Mouse (Mus musculus) cortical plate, adult 2 months (tissue): Measurements from ENCODE around the gene Ppa2. TPM values are rescaled to one million over a fixed set of nuclear protein-coding genes. Genes with fewer than 3 reads are reported as not detected.

ENCODE experiments used
- H3K27ac ChIP-seq: fragments of 200-500 bp; 2 replicates; pipeline ENCODE4 v1.5.1; 2012; ENCODE audit warnings: low read length, control low read depth, inconsistent platforms; ENCODE audit not compliant: insufficient read depth
- H3K4me1 ChIP-seq: fragments of 200-500 bp; 2 replicates; pipeline ENCODE4 v1.6.1; 2011; ENCODE audit warnings: low read length; ENCODE audit not compliant: control insufficient read depth, insufficient read depth
- H3K4me3 ChIP-seq: fragments of 200-500 bp; 2 replicates; pipeline ENCODE4 v1.5.1; 2011; ENCODE audit warnings: mild to moderate bottlenecking, low read length, control low read depth; ENCODE audit not compliant: insufficient read depth
- CTCF ChIP-seq: fragments of 200-500 bp; IDR thresholded peaks from 2 replicates; pipeline ENCODE4 v1.5.1; 2011; ENCODE audit warnings: mild to moderate bottlenecking, control low read depth, low read length; ENCODE audit not compliant: insufficient read depth; ENCODE audit errors: extremely low read depth
- POLR2A ChIP-seq: fragments of 200-500 bp; IDR thresholded peaks from 2 replicates; pipeline ENCODE4 v1.6.1; 2011; ENCODE audit warnings: mild to moderate bottlenecking, low read length, control low read depth; ENCODE audit not compliant: insufficient read depth; ENCODE audit errors: extremely low read depth
- polyA plus RNA-seq: library from polyadenylated mRNA; depleted of rRNA; stranded (reverse); fragments of >200 nt; gene quantifications from 2 replicates; pipeline ENCODE4 v1.2.3, GENCODE M21; 2012

The Ppa2 gene
- polyA plus RNA-seq, 1 experiment: 69.4 TPM

GRCm38 (mm10) chr3:133328551-133328950 is 18.6 kb downstream of the Ppa2 start:
- no peaks in the 10 kb centered on the region for H3K4me1 ChIP-seq
- H3K27ac ChIP-seq: no peak overlapping the region
- H3K4me3 ChIP-seq: no peak overlapping the region
- TF ChIP-seq POLR2A (no peak), CTCF (no peak)

GRCm38 (mm10) chr3:133329406-133329805 is 19.5 kb downstream of the Ppa2 start:
- H3K4me1 ChIP-seq: no peaks in the 10 kb centered on the region
- TF ChIP-seq CTCF (no peak), POLR2A (no peak)
- H3K4me3 ChIP-seq: no peak overlapping the region
- H3K27ac ChIP-seq: no peak overlapping the region

- Histone ChIP-seq H3K27ac (no peak overlapping the region), H3K4me3 (no peak overlapping the region), H3K4me1 (no peaks in the 10 kb centered on the region)
- TF ChIP-seq POLR2A (no peak), CTCF (no peak)
These were observed 21.4 kb downstream of the Ppa2 start for GRCm38 (mm10) chr3:133331184-133331866.

- Histone ChIP-seq H3K4me3 (no peak overlapping the region), H3K27ac (no peak overlapping the region), H3K4me1 (no peaks in the 10 kb centered on the region)
- TF ChIP-seq CTCF (no peak), POLR2A (no peak)
These were observed 22.4 kb downstream of the Ppa2 start for GRCm38 (mm10) chr3:133332280-133332679.

GRCm38 (mm10) chr3:133333267-133334170 is 23.6 kb downstream of the Ppa2 start:
- TF ChIP-seq POLR2A (no peak), CTCF (no peak)

GRCm38 (mm10) chr3:133334691-133335090 is 24.8 kb downstream of the Ppa2 start:
- TF ChIP-seq CTCF: no peak
- TF ChIP-seq POLR2A: no peak
- H3K4me1 ChIP-seq: no peaks in the 10 kb centered on the region; the same call in 1 of the 2 replicates
- H3K4me3 ChIP-seq: no peak overlapping the region
- no peak overlapping the region for H3K27ac ChIP-seq

More at GRCm38 (mm10) chr3:133333267-133334170, 23.6 kb downstream of the Ppa2 start:
- Histone ChIP-seq H3K4me3 (no peak overlapping the region), H3K27ac (no peak overlapping the region), H3K4me1 (no peaks in the 10 kb centered on the region)

- no peak for TF ChIP-seq CTCF
- no peak for TF ChIP-seq POLR2A
- Histone ChIP-seq H3K27ac (no peak overlapping the region), H3K4me1 (no peaks in the 10 kb centered on the region; the same call in 1 of the 2 replicates), H3K4me3 (no peak overlapping the region)
These were observed 25.3 kb downstream of the Ppa2 start for GRCm38 (mm10) chr3:133335166-133335565.

GRCm38 (mm10) chr3:133336400-133336799 is 26.5 kb downstream of the Ppa2 start:
- H3K27ac ChIP-seq: no peak overlapping the region
- no peaks in the 10 kb centered on the region; the same call in 1 of the 2 replicates for H3K4me1 ChIP-seq
- TF ChIP-seq CTCF (no peak), POLR2A (no peak)
- H3K4me3 ChIP-seq: no peak overlapping the region

GRCm38 (mm10) chr3:133338851-133339356 is 29.0 kb downstream of the Ppa2 start:
- no peaks in the 10 kb centered on the region; the same call in 1 of the 2 replicates for H3K4me1 ChIP-seq
- TF ChIP-seq CTCF (no peak), POLR2A (no peak)
- no peak overlapping the region for H3K4me3 ChIP-seq
- no peak overlapping the region for H3K27ac ChIP-seq
